Mouse (Mus musculus): Measurements from ENCODE around the gene Il34. TPM values are rescaled to one million over a fixed set of nuclear protein-coding genes. Genes with fewer than 3 reads are reported as not detected.
A peak's percentile ranks its signal among the peaks of the same experiment; 100 is the strongest.

Il34 gene
- polyA plus RNA-seq (2015; fragmentation: Nextera tagmentation; extraction: Ambion mirVana), result 2.0 and 2.4 TPM in 2 replicates

GRCm38 (mm10) chr8:110805669-110806068 is at the start of gene Il34:
TSS of gene Il34 (minus strand) at chr8:110805924.
- Histone ChIP-seq H3K9me3 (ENCODE audit: control insufficient read depth, low read length) (no peaks in the 10 kb centered on the region), H3K27ac (ENCODE audit: low read length) (peak within 1 kb of the TSS; percentile 47; the same call in 1 of the 2 replicates), H3K4me3 (ENCODE audit: low read length) (peak within 1 kb of the TSS; percentile 39), H3K4me2 (ENCODE audit: low read depth, low read length) (peak within 1 kb of the TSS; percentile 43), H3K9ac (ENCODE audit: low read depth, low read length) (peak within 1 kb of the TSS; percentile 48), H3K4me1 (ENCODE audit: control insufficient read depth, insufficient read depth, low read length) (peaks cover 15% of the 10 kb centered on the region; the same call in 1 of the 2 replicates), H3K36me3 (ENCODE audit: control insufficient read depth, insufficient read depth, low read length) (peaks cover 4% of the 10 kb centered on the region), H3K27me3 (replicated peaks; ENCODE audit: control insufficient read depth, insufficient read depth, low read length) (no peaks in the 10 kb centered on the region)
- ATAC-seq, result peak; percentile 74
- WGBS, result 22% methylated on average over 12 of the region's 12 CpGs

DNA sequence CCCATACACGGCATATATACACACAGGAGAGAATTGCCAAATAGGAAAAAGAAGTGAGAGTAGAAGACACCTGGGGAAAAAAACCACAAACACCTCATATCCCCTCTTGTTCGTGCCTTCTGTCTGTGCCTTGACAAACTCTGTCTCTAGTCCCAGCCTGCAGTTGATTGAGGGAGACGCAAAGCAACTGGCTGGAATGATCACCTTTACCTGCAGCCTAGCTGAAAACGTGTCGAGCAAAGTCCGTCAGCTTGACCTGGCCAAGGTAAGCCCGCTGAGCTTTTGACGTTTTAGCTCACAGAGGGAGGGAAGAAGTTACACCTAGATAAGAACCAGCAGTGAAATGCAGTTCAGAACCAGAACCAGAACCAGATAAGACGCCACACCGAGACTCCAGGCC is 45.5 kb upstream of the Il34 start:
- H3K4me1 ChIP-seq (ENCODE audit: control insufficient read depth, insufficient read depth, low read length), result peaks cover 6% of the 10 kb centered on the region
- H3K27ac ChIP-seq (ENCODE audit: low read length), result 0 out of 2 replicates have a peak overlapping the region, but pooled peaks have one; percentile 39
- no peak overlapping the region for H3K4me2 ChIP-seq (ENCODE audit: low read depth, low read length)
- peaks cover 15% of the 10 kb centered on the region for H3K36me3 ChIP-seq (ENCODE audit: control insufficient read depth, insufficient read depth, low read length)
- H3K9me3 ChIP-seq (ENCODE audit: control insufficient read depth, low read length), result no peaks in the 10 kb centered on the region
- WGBS, result 91% methylated on average over 10 of the region's 10 CpGs
- no peak for ATAC-seq
- no peak overlapping the region for H3K4me3 ChIP-seq (ENCODE audit: low read length)
- H3K27me3 ChIP-seq (replicated peaks; ENCODE audit: control insufficient read depth, insufficient read depth, low read length), result no peaks in the 10 kb centered on the region
- no peak overlapping the region for H3K9ac ChIP-seq (ENCODE audit: low read depth, low read length)

- Histone ChIP-seq H3K4me2 (ENCODE audit: low read depth, low read length) (peak overlapping the region; percentile 69), H3K27me3 (replicated peaks; ENCODE audit: control insufficient read depth, insufficient read depth, low read length) (no peaks in the 10 kb centered on the region), H3K4me3 (ENCODE audit: low read length) (peak overlapping the region; percentile 95), H3K4me1 (ENCODE audit: control insufficient read depth, insufficient read depth, low read length) (peaks cover 15% of the 10 kb centered on the region), H3K27ac (ENCODE audit: low read length) (no peak overlapping the region), H3K36me3 (ENCODE audit: control insufficient read depth, insufficient read depth, low read length) (peaks cover 13% of the 10 kb centered on the region; the same call in 1 of the 2 replicates), H3K9me3 (ENCODE audit: control insufficient read depth, low read length) (no peaks in the 10 kb centered on the region), H3K9ac (ENCODE audit: low read depth, low read length) (peak overlapping the region; percentile 89)
- 53% methylated on average over 14 of the region's 14 CpGs for WGBS
- ATAC-seq, result no peak
These were observed 42.1 kb upstream of the Il34 start for GRCm38 (mm10) chr8:110847645-110848495.

GRCm38 (mm10) chr8:110847171-110847549 is 41.4 kb upstream of the Il34 start:
- peak overlapping the region; percentile 69 for H3K4me2 ChIP-seq (ENCODE audit: low read depth, low read length)
- peak overlapping the region; percentile 76 for H3K27ac ChIP-seq (ENCODE audit: low read length)
- peak overlapping the region; percentile 95 for H3K4me3 ChIP-seq (ENCODE audit: low read length)
- ATAC-seq, result peak; percentile 55
- H3K27me3 ChIP-seq (replicated peaks; ENCODE audit: control insufficient read depth, insufficient read depth, low read length), result no peaks in the 10 kb centered on the region
- H3K9ac ChIP-seq (ENCODE audit: low read depth, low read length), result peak overlapping the region; percentile 89
- H3K36me3 ChIP-seq (ENCODE audit: control insufficient read depth, insufficient read depth, low read length), result peaks cover 14% of the 10 kb centered on the region; the same call in 1 of the 2 replicates
- H3K9me3 ChIP-seq (ENCODE audit: control insufficient read depth, low read length), result no peaks in the 10 kb centered on the region
- under 1% methylated on average over 13 of the region's 13 CpGs for WGBS
- peaks cover 15% of the 10 kb centered on the region for H3K4me1 ChIP-seq (ENCODE audit: control insufficient read depth, insufficient read depth, low read length)

- H3K9ac ChIP-seq (ENCODE audit: low read depth, low read length), result peak within 1 kb of the TSS; percentile 89
- WGBS, result 0% methylated on average over 53 of the region's 53 CpGs
- H3K36me3 ChIP-seq (ENCODE audit: control insufficient read depth, insufficient read depth, low read length), result peaks cover 16% of the 10 kb centered on the region
- H3K27ac ChIP-seq (ENCODE audit: low read length), result peak within 1 kb of the TSS; percentile 76
- peak within 1 kb of the TSS; percentile 79 for H3K4me2 ChIP-seq (ENCODE audit: low read depth, low read length)
- no peaks in the 10 kb centered on the region for H3K9me3 ChIP-seq (ENCODE audit: control insufficient read depth, low read length)
- H3K27me3 ChIP-seq (replicated peaks; ENCODE audit: control insufficient read depth, insufficient read depth, low read length), result no peaks in the 10 kb centered on the region
- peaks cover 15% of the 10 kb centered on the region for H3K4me1 ChIP-seq (ENCODE audit: control insufficient read depth, insufficient read depth, low read length)
- peak within 1 kb of the TSS; percentile 95 for H3K4me3 ChIP-seq (ENCODE audit: low read length)
- peak; percentile 88 for ATAC-seq
These were observed 40.9 kb upstream of the Il34 start, which contains the start of the genes Cog4 and Sf3b3 for GRCm38 (mm10) chr8:110846405-110847170. TSS of gene Cog4 (plus strand) at chr8:110846600. TSS of gene Sf3b3 (minus strand) at chr8:110846787.

DNA sequence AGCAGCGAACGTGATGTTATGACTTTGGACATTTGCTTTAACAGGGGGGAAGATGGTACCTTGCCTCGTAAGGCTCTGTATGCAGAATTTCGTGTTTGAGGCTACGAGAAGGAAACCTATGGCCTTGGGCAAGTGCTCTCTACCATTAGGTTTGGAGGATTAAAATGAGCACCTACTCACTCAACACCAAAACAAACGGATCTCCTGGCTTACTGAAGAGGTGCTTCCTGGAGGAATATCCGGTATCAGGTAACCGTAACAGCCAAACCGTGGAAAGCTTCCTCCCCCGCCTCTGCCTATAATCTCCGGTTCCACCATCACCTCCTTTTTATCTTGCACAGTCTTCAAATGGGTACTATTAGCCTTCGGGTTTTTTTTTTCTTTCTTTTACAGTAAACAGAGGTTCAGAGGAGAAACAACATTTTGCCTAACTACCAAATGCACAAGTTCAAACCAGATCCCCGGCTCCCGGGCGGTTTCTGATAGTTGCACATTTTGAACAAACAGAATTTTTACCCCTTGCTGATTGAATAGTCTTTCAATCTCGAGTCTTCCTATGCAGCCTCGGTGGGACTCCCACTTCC is 40.2 kb upstream of the Il34 start:
- Histone ChIP-seq H3K27ac (ENCODE audit: low read length) (peak overlapping the region; percentile 68), H3K4me2 (ENCODE audit: low read depth, low read length) (peak overlapping the region; percentile 79), H3K4me3 (ENCODE audit: low read length) (peak overlapping the region; percentile 95), H3K27me3 (replicated peaks; ENCODE audit: control insufficient read depth, insufficient read depth, low read length) (no peaks in the 10 kb centered on the region), H3K4me1 (ENCODE audit: control insufficient read depth, insufficient read depth, low read length) (peaks cover 15% of the 10 kb centered on the region), H3K9ac (ENCODE audit: low read depth, low read length) (peak overlapping the region; percentile 89), H3K9me3 (ENCODE audit: control insufficient read depth, low read length) (no peaks in the 10 kb centered on the region), H3K36me3 (ENCODE audit: control insufficient read depth, insufficient read depth, low read length) (peaks cover 18% of the 10 kb centered on the region)
- WGBS, result 4% methylated on average over 17 of the region's 17 CpGs
- ATAC-seq, result peak; percentile 18

GRCm38 (mm10) chr8:110844941-110845340 is 39.2 kb upstream of the Il34 start:
- Histone ChIP-seq H3K9ac (ENCODE audit: low read depth, low read length) (no peak overlapping the region), H3K4me3 (ENCODE audit: low read length) (peak overlapping the region; percentile 11; the same call in 1 of the 2 replicates), H3K4me1 (ENCODE audit: control insufficient read depth, insufficient read depth, low read length) (peaks cover 15% of the 10 kb centered on the region), H3K27ac (ENCODE audit: low read length) (no peak overlapping the region), H3K4me2 (ENCODE audit: low read depth, low read length) (peak overlapping the region; percentile 79), H3K9me3 (ENCODE audit: control insufficient read depth, low read length) (no peaks in the 10 kb centered on the region), H3K27me3 (replicated peaks; ENCODE audit: control insufficient read depth, insufficient read depth, low read length) (no peaks in the 10 kb centered on the region), H3K36me3 (ENCODE audit: control insufficient read depth, insufficient read depth, low read length) (peaks cover 16% of the 10 kb centered on the region)
- 75% methylated on average over 3 of the region's 3 CpGs for WGBS
- no peak for ATAC-seq

- Histone ChIP-seq H3K27me3 (replicated peaks; ENCODE audit: control insufficient read depth, insufficient read depth, low read length) (no peaks in the 10 kb centered on the region), H3K9me3 (ENCODE audit: control insufficient read depth, low read length) (no peaks in the 10 kb centered on the region), H3K36me3 (ENCODE audit: control insufficient read depth, insufficient read depth, low read length) (peaks cover 24% of the 10 kb centered on the region), H3K4me3 (ENCODE audit: low read length) (no peak overlapping the region), H3K4me1 (ENCODE audit: control insufficient read depth, insufficient read depth, low read length) (peaks cover 15% of the 10 kb centered on the region), H3K4me2 (ENCODE audit: low read depth, low read length) (no peak overlapping the region), H3K27ac (ENCODE audit: low read length) (no peak overlapping the region), H3K9ac (ENCODE audit: low read depth, low read length) (no peak overlapping the region)
- no peak for ATAC-seq
- WGBS, result 78% methylated on average over 5 of the region's 5 CpGs
These were observed 37.5 kb upstream of the Il34 start for GRCm38 (mm10) chr8:110843207-110843606.
